Mouse (Mus musculus): ENCODE measurements around the gene Adgrl1. TPM values are rescaled to one million over a fixed set of nuclear protein-coding genes. Genes with fewer than 3 reads are reported as not detected.

Gene Adgrl1
- polyA plus RNA-seq, 1 experiment from 2014 or later: 24.9 TPM

- DNase-seq (ENCODE audit: low spot score) (peak; percentile 96), ATAC-seq (replicated peaks; ENCODE audit: low FRiP score, low TSS enrichment, low read depth) (peak; percentile 99)
- Histone ChIP-seq H3K27ac (ENCODE audit: low read depth) (no peak within 1 kb of the TSS), H3K4me3 (ENCODE audit: low read depth, low read length) (peak within 1 kb of the TSS; percentile 74), H3K4me2 (ENCODE audit: low read length) (peak within 1 kb of the TSS; percentile 72), H3K9me3 (ENCODE audit: control insufficient read depth, low read length) (no peaks in the 10 kb centered on the region), H3K4me1 (replicated peaks; ENCODE audit: control insufficient read depth, insufficient read depth, low read length) (peaks cover 10% of the 10 kb centered on the region), H3K36me3 (ENCODE audit: control insufficient read depth, insufficient read depth, low read length) (no peaks in the 10 kb centered on the region), H3K27me3 (replicated peaks; ENCODE audit: control insufficient read depth, insufficient read depth, low read length) (no peaks in the 10 kb centered on the region), H3K9ac (ENCODE audit: low read length) (peak within 1 kb of the TSS; percentile 56)
- WGBS: under 1% methylated on average over 74 of the region's 75 CpGs
Observed at GRCm38 (mm10) chr8:83955106-83955957, 55.4 kb downstream of the Adgrl1 start, which contains the start of the genes Gm10644 and Asf1b. Gm10644 (minus strand) TSS chr8:83955205. Asf1b (plus strand) TSS chr8:83955507.

DNA sequence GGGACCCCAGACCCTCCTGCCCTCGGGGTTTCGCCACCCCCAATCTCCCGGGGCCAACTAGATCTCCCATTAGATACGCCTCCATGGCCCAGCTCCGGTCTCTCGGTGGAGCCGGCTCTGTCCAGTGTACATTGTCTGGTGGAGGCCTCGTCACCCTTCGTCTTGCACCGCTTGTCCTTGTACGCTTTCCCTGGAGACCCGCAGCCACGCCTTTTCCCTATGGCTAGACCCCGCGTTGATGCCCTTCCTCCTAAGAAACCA, 56.0 kb downstream of the Adgrl1 start:
- Histone ChIP-seq H3K36me3 (ENCODE audit: control insufficient read depth, insufficient read depth, low read length) (no peaks in the 10 kb centered on the region), H3K4me3 (ENCODE audit: low read depth, low read length) (peak overlapping the region; percentile 74), H3K27me3 (replicated peaks; ENCODE audit: control insufficient read depth, insufficient read depth, low read length) (no peaks in the 10 kb centered on the region), H3K4me1 (replicated peaks; ENCODE audit: control insufficient read depth, insufficient read depth, low read length) (peaks cover 10% of the 10 kb centered on the region), H3K4me2 (ENCODE audit: low read length) (peak overlapping the region; percentile 72), H3K9ac (ENCODE audit: low read length) (peak overlapping the region; percentile 56), H3K27ac (ENCODE audit: low read depth) (no peak overlapping the region), H3K9me3 (ENCODE audit: control insufficient read depth, low read length) (no peaks in the 10 kb centered on the region)
- WGBS: 4% methylated on average over 15 of the region's 15 CpGs
- ATAC-seq (replicated peaks; ENCODE audit: low FRiP score, low TSS enrichment, low read depth) (no peak), DNase-seq (ENCODE audit: low spot score) (no peak)

- ATAC-seq (replicated peaks; ENCODE audit: low FRiP score, low TSS enrichment, low read depth) (no peak), DNase-seq (ENCODE audit: low spot score) (no peak)
- Histone ChIP-seq H3K4me2 (ENCODE audit: low read length) (peak overlapping the region; percentile 72), H3K4me3 (ENCODE audit: low read depth, low read length) (peak overlapping the region; percentile 74), H3K27me3 (replicated peaks; ENCODE audit: control insufficient read depth, insufficient read depth, low read length) (no peaks in the 10 kb centered on the region), H3K9me3 (ENCODE audit: control insufficient read depth, low read length) (no peaks in the 10 kb centered on the region), H3K27ac (ENCODE audit: low read depth) (no peak overlapping the region), H3K36me3 (ENCODE audit: control insufficient read depth, insufficient read depth, low read length) (no peaks in the 10 kb centered on the region), H3K4me1 (replicated peaks; ENCODE audit: control insufficient read depth, insufficient read depth, low read length) (peaks cover 10% of the 10 kb centered on the region), H3K9ac (ENCODE audit: low read length) (peak overlapping the region; percentile 56; the same call in 1 of the 2 replicates)
- WGBS: 20% methylated on average over 1 of the region's 1 CpGs
Observed at GRCm38 (mm10) chr8:83956789-83957188, 56.9 kb downstream of the Adgrl1 start.

DNA sequence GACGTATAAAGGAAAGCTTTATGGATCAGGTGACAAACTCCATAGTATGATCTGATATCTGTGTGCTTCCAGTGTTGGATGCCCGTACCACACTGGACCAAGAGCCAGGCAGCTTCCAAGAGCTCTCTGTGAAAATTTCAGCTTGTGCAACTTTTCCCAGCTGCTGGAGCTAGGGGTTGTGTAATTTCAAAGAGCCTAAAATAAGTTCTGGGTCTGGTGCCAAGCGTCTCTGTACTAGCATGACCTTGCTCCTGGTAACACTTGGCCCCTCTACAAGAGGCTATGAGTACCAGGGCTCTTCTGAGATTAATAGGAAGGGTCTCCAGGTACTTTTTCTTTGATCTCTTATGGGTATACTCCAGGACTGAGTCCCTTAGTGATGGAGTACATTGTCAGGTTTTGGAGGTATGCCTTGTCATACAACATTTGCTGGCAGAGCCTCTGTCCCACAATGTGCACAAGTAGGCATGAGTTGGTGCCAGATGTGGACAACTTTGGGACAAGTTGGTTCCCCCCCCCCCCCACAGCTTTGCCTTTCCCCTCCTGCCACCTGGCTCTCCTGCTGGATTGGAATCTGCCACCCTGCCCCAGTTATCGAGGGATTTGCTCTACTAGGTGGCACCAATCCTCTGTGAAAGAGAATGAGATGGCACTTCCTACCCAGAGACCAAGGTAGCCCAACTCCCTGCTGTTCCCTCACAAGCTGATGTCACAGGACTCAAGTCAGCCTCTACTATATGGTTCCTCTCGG, 64.3 kb downstream of the Adgrl1 start:
- 89% methylated on average over 5 of the region's 5 CpGs for WGBS
- Histone ChIP-seq H3K4me3 (ENCODE audit: low read depth, low read length) (no peak overlapping the region), H3K27ac (ENCODE audit: low read depth) (no peak overlapping the region), H3K27me3 (replicated peaks; ENCODE audit: control insufficient read depth, insufficient read depth, low read length) (no peaks in the 10 kb centered on the region), H3K9me3 (ENCODE audit: control insufficient read depth, low read length) (no peaks in the 10 kb centered on the region), H3K4me2 (ENCODE audit: low read length) (no peak overlapping the region), H3K9ac (ENCODE audit: low read length) (no peak overlapping the region), H3K4me1 (replicated peaks; ENCODE audit: control insufficient read depth, insufficient read depth, low read length) (no peaks in the 10 kb centered on the region), H3K36me3 (ENCODE audit: control insufficient read depth, insufficient read depth, low read length) (peaks cover 32% of the 10 kb centered on the region)
- no peak for ATAC-seq (replicated peaks; ENCODE audit: low FRiP score, low TSS enrichment, low read depth)
- no peak for DNase-seq (ENCODE audit: low spot score)

DNA sequence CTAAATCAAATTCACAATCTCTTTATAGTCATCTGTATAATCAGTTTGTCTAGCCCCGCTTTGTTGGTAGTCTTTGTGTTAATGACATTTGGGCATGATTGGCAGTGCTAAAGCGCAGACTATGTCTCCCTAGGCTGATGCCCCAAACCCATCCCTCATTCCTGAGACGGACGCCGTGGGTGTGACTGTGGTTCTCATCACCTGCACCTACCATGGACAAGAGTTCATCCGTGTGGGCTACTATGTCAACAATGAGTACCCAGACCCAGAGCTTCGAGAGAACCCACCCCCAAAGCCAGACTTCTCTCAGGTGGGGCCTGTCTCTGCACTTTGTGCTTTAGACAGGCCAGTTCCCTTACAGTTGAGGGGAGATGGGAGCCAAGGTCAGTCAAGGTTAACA, 67.8 kb downstream of the Adgrl1 start:
- peaks cover 40% of the 10 kb centered on the region for H3K36me3 ChIP-seq (ENCODE audit: control insufficient read depth, insufficient read depth, low read length)
- no peaks in the 10 kb centered on the region for H3K27me3 ChIP-seq (replicated peaks; ENCODE audit: control insufficient read depth, insufficient read depth, low read length)
- H3K4me3 ChIP-seq (ENCODE audit: low read depth, low read length): no peak overlapping the region
- 87% methylated on average over 7 of the region's 7 CpGs for WGBS
- H3K27ac ChIP-seq (ENCODE audit: low read depth): no peak overlapping the region
- 0 out of 2 replicates have a peak, but pooled peaks cover 4% of the 10 kb centered on the region for H3K4me1 ChIP-seq (replicated peaks; ENCODE audit: control insufficient read depth, insufficient read depth, low read length)
- DNase-seq (ENCODE audit: low spot score) (no peak), ATAC-seq (replicated peaks; ENCODE audit: low FRiP score, low TSS enrichment, low read depth) (no peak)
- no peaks in the 10 kb centered on the region for H3K9me3 ChIP-seq (ENCODE audit: control insufficient read depth, low read length)
- H3K4me2 ChIP-seq (ENCODE audit: low read length): no peak overlapping the region
- no peak overlapping the region for H3K9ac ChIP-seq (ENCODE audit: low read length)

GRCm38 (mm10) chr8:83971121-83971520, 71.2 kb downstream of the Adgrl1 start:
- H3K4me1 ChIP-seq (replicated peaks; ENCODE audit: control insufficient read depth, insufficient read depth, low read length): peaks cover 14% of the 10 kb centered on the region
- DNase-seq (ENCODE audit: low spot score) (no peak), ATAC-seq (replicated peaks; ENCODE audit: low FRiP score, low TSS enrichment, low read depth) (no peak)
- H3K36me3 ChIP-seq (ENCODE audit: control insufficient read depth, insufficient read depth, low read length): peaks cover 32% of the 10 kb centered on the region
- H3K9me3 ChIP-seq (ENCODE audit: control insufficient read depth, low read length): no peaks in the 10 kb centered on the region
- no peaks in the 10 kb centered on the region for H3K27me3 ChIP-seq (replicated peaks; ENCODE audit: control insufficient read depth, insufficient read depth, low read length)
- no peak overlapping the region for H3K9ac ChIP-seq (ENCODE audit: low read length)
- no peak overlapping the region for H3K4me2 ChIP-seq (ENCODE audit: low read length)
- no peak overlapping the region for H3K4me3 ChIP-seq (ENCODE audit: low read depth, low read length)
- no peak overlapping the region for H3K27ac ChIP-seq (ENCODE audit: low read depth)
- WGBS: 84% methylated on average over 4 of the region's 4 CpGs

- Histone ChIP-seq H3K36me3 (ENCODE audit: control insufficient read depth, insufficient read depth, low read length) (peaks cover 29% of the 10 kb centered on the region), H3K27me3 (replicated peaks; ENCODE audit: control insufficient read depth, insufficient read depth, low read length) (no peaks in the 10 kb centered on the region), H3K4me3 (ENCODE audit: low read depth, low read length) (peak overlapping the region; percentile 87), H3K4me2 (ENCODE audit: low read length) (peak overlapping the region; percentile 80), H3K27ac (ENCODE audit: low read depth) (no peak overlapping the region), H3K9ac (ENCODE audit: low read length) (no peak overlapping the region), H3K9me3 (ENCODE audit: control insufficient read depth, low read length) (no peaks in the 10 kb centered on the region), H3K4me1 (replicated peaks; ENCODE audit: control insufficient read depth, insufficient read depth, low read length) (peaks cover 15% of the 10 kb centered on the region)
- no peak for ATAC-seq (replicated peaks; ENCODE audit: low FRiP score, low TSS enrichment, low read depth)
- DNase-seq (ENCODE audit: low spot score): no peak
- WGBS: 80% methylated on average over 6 of the region's 6 CpGs
Observed at GRCm38 (mm10) chr8:83971661-83972060, 71.8 kb downstream of the Adgrl1 start.

DNA sequence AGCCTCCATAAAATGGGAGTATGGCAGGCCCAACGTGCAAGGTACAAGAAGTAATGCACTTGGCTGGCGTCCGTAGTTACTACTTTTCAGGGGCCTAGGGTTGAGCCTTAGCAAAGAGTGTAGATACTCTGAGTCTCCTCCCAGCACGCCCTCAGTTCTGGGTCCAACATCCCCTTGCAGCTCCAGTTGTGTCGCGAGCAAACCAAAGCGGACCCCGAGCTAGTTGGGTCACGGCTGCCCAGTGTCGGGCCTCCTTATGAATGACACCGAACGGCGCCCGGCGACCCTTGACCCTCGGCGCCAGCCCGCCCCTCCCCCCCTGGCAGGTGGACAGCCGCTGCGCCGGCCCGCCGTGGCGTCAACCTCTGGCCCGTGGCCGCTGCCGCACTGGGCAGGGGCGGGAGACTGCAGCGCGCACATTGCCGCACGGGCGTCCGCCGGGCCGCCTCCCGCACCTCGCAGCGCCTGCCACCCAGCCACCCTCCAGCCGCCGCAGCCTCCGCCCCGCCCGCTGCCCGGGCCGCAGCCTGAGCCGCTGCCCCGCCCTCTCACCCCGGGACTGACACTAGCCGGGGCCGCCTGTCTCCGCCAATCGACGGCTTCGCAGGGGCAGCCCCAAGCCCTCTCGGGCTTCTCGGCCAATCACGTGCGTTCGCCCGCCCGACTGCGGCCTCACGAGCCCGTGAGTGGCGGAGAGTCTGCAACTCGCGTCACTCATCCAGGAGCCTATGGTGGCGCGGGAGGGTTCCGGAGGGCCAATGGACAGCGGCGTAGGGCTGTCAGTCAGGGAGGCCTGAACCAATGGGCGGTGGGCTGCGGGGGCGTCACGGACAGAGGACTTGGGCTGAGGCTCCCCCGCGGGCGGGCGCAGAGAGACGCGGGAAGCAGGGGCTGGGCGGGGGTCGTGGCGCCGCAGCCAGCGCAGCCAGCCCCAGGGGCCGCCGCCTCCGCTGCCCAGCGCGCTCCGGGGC, 72.5 kb downstream of the Adgrl1 start, which contains the start of gene Prkaca:
Prkaca (plus strand) TSS at position 844 of the 971 bp plus-strand sequence.
- Histone ChIP-seq H3K36me3 (ENCODE audit: control insufficient read depth, insufficient read depth, low read length) (peaks cover 24% of the 10 kb centered on the region), H3K9ac (ENCODE audit: low read length) (peak within 1 kb of the TSS; percentile 78), H3K9me3 (ENCODE audit: control insufficient read depth, low read length) (no peaks in the 10 kb centered on the region), H3K4me3 (ENCODE audit: low read depth, low read length) (peak within 1 kb of the TSS; percentile 87), H3K4me1 (replicated peaks; ENCODE audit: control insufficient read depth, insufficient read depth, low read length) (peaks cover 22% of the 10 kb centered on the region), H3K27ac (ENCODE audit: low read depth) (peak within 1 kb of the TSS; percentile 51), H3K27me3 (replicated peaks; ENCODE audit: control insufficient read depth, insufficient read depth, low read length) (no peaks in the 10 kb centered on the region), H3K4me2 (ENCODE audit: low read length) (peak within 1 kb of the TSS; percentile 95)
- under 1% methylated on average over 72 of the region's 94 CpGs for WGBS
- DNase-seq (ENCODE audit: low spot score): peak; percentile 95
- peak; percentile 100 for ATAC-seq (replicated peaks; ENCODE audit: low FRiP score, low TSS enrichment, low read depth)
